Mouse (Mus musculus): ENCODE results near the gene Sv2b. TPM values are rescaled to one million over a fixed set of nuclear protein-coding genes. Genes with fewer than 3 reads are reported as not detected.

Gene Sv2b
- polyA plus RNA-seq, 1 experiment = 3.9 TPM

DNA sequence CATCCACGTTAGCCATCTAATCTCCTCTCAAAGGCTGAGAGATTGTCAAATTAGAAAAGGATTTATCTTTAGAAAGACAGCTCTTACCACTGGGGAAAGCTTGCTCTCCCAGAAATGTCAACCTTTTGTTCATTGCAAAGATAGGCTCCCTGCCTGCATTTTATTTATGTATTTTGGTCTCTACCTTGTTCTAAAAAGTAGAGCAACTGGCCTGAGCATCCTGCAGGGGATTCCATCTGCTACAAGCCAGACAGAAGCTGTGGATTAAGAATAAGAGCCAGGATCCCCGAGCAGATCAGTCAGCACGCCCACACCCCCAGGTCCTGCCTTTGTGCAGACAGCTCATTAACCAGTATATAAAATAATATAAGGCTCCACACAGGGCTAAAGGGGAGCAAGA, 16.8 kb downstream of the Sv2b start:
- DNase-seq (ENCODE audit: low spot score) = no peak

DNA sequence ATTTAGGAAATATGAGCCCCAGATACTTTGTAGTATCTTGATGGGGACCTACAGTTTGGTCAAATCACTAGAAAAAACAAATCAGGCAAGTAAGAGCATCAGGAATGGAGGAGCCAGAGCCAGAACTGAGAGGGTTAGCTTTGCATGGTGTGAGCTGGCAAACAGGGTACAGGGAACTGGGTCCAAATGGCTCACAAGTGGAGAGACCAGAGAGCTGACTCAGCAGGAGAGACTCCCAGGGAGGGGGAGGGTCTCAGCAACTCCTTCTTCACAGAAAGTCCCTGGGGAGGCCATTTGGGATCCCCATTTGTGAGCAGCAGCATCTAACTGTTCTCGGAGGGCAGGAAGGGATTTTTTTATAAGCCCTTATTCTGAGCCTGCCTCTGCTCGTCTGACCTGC, 18.5 kb downstream of the Sv2b start:
- no peak for DNase-seq (ENCODE audit: low spot score)

DNA sequence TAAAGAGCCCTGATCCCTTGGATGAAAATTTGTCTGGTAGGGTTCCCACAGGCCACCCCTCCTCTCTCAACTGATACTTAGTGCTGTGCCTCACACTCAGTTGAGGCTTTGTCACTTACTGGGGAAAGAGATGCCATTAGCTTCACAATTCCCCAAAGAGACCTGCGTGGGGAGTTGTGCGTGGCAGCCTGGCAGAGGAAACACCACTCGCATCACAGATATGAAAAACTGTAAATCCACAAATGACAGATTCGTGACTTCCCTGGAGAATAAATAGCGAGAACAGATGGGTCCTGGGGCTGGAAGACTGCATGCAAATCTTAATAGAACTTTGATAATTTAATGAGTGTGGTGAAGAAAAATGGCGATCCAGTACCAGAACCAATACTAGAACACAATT, 21.8 kb downstream of the Sv2b start:
- DNase-seq (ENCODE audit: low spot score) = no peak

DNA sequence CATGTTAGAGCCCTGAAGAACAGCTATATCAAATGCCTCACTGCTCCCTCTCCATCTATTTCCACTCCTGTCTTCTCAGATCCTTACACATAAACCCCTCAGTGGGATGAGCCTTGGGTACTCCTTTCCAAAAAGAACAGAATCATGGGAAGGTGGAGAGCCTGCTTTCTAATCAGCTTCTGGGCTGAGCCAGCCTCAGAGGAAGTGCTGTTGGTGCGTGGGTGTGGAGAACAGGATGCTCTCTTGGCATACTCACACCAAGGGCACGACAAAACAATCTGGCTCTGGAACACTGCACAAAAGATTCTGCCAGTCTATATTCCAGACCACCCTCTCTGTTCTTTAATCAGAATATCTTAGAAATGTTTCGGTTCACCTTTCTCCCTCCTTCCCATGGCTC, 26.1 kb downstream of the Sv2b start:
- no peak for DNase-seq (ENCODE audit: low spot score)

DNA sequence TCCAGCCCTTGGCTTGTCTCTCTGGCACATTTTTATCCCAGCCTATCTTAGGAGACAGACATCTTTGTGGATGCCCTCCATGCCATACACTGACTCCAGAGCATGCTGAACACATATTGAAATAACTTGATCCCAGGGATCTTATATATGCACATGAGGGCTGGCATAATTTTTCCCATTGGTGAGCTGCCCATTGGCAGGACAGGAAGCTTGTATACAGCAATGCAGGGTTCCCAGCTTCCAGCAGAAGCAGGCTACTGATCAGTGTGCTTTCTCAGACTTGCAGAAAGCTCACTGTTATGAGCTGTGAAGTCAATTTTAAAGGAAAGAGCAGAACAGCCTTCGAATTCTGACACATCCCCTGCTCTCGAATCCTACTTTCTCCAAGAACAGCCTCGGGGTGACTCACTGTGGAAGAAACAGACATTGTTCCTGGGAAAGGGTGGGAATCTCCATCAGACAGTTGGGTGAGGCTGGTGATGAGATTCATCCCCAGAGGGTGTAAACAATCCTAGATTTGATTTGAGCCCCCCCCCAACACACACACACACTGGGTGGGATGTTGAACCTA, 26.9 kb downstream of the Sv2b start:
- DNase-seq (ENCODE audit: low spot score) = no peak

DNA sequence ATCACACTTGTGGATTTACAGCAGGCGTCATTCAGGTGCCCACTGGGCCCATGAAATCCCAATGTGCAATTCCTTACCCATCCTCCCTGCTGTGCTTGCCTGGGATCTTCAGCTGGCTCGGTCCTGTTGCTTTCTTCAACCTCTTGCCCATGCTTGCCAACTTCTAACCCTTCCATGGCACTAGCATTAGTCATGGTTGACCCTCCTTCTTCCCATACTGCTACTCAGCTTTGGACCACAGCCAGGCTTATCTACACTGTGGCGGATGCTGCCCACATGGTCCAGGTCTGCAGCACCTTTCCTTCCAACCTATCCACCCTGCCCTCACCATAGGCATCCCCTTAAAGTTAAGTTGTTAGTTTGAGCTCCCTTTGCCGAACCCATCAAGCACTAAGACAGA, 28.0 kb downstream of the Sv2b start:
- no peak for DNase-seq (ENCODE audit: low spot score)

DNA sequence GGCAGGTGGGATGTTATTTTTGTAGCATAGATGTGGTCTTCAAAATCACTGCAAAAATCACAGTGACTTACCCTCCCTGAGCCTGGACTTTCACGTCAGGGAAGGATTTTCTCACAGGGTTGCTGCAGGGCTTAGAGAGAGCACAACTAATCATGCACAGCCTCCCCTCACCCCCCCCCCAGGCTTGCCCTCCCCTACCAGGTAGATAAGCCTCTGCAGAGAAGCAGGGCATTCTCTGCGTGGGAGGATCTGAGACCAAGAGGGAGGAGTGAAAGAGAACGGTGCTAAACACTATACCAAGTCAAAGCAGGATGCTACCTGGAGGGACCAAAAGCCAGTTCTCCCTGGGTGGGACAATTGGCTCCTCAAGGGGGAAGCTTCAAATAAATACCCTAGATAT, 31.2 kb downstream of the Sv2b start:
- DNase-seq (ENCODE audit: low spot score) = no peak

DNA sequence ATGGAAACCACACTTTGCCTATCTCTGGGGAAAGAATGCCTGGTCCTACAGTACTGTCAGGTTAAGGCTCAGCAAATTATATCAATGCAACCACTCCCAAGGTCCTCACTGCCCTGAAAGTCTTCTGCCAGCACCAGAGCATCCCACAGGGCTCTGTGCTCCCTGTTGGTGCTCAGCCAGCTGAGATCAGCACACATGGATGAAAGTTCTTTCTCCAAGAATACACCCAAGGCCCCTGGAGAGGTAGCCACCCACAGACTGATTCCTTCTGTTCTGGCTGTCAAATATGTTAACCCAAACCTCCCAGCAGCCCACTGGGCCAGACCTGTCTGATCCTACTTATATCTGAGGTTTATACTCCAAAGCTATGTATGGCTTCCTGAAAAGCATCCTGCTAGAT, 32.3 kb downstream of the Sv2b start:
- no peak for DNase-seq (ENCODE audit: low spot score)

DNA sequence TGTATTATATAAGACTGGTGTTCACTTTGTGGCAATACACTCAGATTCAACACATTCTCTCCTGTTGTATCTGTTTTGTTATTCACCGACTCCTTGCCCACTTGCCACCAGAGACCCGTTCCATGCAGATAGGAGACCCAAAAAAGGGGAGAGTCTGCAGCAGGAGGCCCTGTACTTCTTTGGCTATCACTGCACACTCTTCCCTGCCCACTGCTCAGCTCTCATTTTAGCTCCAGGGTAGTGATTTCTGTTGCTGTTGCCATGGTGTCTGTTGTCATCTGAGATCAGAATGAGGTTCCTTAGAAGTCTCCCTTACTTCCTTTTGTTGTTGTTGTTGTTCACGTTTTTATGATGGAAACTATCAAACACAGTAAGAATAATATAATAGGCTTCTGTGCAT, 34.5 kb downstream of the Sv2b start:
- no peak for DNase-seq (ENCODE audit: low spot score)

DNA sequence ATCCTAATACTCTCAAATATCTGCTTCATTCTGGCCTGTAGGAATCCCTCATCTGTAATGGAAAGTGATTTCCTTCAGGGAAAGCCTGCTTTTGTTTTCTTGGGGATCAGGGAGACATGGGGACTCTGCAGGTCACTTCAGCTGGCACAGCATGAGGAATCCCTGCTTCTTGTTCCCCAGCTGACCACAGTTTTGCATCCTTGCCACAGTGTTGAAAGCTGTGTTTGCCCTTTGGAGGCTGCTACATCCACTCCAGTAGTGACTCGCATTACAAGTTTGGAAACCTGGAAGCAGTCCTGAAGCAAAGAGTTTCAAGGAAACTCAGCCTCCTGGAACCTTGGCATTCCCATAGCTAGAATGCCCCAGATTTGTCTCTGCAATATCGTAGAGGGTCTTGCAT, 35.4 kb downstream of the Sv2b start:
- DNase-seq (ENCODE audit: low spot score) = no peak

DNA sequence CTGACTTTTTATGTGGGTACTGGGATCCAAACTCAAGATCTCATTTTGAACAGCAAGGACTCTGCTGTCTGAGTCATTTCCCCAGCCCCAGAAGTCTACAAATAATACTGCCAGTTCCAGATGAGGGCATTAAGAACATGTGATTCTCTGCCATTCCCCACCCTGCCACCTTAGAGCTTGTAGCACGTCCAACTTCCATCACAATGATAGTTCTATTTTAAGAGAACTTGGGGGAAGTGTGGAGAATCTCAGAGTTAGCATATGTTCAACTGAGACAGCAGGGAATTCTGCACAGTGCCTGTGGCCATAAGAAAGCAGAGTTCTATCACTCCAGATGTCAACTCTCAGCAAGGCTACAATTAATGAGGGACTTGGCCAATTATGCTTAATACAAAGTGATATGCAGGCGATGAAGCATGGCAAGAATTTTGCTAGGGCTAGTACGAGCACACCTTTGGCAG, 37.1 kb downstream of the Sv2b start:
- DNase-seq (ENCODE audit: low spot score) = no peak

DNA sequence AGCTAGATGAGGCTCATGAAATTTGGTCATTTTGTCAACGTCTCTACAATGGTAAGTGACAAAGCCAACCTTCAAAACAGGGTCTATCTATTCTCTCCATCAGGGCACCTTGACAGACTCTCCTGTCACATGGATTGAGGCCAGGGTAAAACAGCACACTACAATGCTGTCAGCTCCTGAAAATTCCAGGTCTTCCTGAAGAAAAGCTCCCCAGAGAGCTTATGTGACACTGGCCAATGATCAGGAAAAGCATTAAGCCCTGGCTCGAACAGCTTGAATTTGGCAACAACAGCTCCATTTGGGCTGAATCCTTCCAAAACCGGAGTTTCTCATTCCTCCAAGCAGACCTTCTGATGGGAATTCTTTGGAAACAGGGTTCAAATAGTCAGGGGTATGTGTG, 37.8 kb downstream of the Sv2b start:
- DNase-seq (ENCODE audit: low spot score) = no peak

DNA sequence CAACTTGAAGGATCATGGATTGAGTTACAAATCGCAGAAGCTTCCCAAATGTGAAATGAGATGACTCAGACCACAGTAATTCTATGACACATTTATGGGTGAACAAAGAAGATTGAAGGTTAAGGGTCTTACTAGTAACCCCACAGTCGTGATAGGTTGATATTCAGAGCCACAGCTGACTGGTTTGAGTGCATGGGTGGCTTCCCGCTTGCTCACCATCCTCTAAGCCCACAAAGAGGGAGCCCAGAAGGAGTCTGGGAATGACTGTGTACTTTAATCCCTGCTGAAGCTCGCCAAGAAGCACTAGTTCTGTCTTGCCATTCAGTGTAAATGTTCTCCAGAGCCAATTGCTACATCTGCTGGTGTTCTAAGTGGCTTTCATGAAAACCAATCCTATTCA, 41.8 kb downstream of the Sv2b start:
- DNase-seq (ENCODE audit: low spot score) = no peak

DNA sequence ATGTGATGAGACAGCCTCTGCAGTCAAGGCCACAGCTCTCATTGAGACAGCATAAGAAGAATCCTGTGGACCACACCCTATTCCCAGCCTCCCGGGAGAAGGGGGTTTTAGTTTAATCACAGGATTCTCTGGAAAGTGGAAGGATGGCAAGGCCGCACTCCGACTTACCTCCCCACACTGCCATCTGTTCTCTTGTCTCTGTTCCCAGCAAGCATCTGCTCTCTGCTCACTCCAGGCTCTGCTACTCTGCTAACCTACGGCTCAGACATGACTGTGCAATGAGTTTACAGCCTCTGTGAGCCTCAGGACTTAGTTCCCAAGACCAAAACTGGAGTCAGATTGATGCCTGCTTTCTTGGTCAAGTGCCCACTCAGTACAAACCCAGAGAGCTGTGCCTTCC, 43.8 kb downstream of the Sv2b start:
- DNase-seq (ENCODE audit: low spot score) = no peak

DNA sequence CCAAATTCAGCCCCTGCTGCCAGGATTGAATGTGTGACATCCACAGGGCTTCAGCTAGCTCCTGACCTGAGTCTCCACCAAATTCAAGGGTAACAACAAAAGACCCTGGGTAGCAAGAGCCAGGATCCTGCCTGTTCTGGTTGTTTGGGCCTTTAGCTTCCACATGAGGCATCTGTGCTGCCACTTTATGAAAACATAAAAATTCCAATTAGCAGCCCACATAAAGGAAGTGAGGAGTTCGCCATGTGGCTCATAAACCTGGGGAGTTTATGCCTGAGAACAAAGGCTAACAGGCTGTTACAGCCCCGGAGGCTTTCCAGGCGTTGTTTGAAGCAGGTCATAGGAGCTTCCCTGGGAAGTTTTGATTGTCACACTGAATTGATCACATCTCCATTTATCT, 49.1 kb downstream of the Sv2b start:
- DNase-seq (ENCODE audit: low spot score) = no peak

DNA sequence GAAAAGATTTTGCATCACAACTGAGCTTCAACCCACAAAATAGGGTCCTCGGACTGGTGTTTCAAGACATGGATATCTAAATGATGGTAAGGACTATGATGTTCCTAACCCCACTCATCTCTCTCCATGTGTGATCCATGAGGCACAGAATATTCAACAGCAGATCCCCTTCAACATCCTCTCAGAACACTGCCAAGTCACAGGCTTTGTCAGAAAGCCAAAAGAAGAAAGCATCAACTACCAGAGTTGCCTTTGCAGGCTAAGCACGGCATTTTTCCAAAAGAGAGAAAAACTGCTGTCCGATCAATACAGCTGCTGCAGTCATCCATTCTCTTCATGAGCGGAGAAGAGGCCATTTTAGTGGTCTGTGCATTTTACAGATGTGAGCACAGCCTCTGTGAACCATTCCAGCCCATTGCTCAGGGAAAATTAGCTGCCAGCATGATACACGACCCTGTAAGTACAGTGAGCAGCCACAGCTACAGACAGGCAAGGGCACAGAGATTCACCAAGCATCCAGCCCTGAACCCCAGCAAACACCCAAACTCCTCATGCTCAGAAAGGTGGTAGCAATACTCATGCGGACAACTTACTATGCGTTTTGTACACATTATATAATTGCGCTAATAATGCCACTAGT, 55.3 kb downstream of the Sv2b start:
- no peak for DNase-seq (ENCODE audit: low spot score)

DNA sequence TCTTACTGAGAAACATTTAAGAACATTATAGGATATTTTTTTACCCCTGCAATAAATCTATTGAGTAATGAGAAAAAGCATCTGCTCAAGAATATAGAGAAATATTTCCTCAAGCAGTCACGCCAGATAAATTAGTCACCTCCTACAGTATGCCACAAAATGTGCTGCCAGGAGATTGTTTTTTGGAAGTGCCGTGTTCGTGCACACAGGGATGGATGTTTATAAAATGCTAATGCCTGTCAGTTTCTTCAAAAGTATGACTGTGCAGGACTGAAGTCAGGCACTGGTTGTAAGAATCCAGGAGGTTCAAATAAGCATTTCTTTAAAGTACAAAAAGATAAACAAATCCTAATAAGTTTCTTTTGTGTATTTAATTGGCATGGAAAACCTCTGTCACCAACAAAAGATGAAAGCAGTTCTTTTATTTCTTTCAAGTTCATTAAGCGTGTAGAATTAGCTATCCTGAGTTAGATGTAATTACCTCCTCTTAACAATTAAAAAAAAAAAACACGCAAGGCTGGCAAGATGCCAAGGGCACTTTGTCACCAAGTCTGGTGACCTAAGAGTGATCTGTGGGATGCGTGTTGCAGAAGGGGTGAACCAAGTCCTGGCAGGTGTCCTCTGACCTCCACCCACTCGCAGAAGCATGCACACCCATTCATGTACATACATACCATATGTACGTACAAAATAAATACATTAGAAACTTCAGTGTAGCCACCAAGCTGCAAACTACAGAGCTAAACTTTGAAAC, 68.1 kb downstream of the Sv2b start:
- DNase-seq (ENCODE audit: low spot score) = no peak

DNA sequence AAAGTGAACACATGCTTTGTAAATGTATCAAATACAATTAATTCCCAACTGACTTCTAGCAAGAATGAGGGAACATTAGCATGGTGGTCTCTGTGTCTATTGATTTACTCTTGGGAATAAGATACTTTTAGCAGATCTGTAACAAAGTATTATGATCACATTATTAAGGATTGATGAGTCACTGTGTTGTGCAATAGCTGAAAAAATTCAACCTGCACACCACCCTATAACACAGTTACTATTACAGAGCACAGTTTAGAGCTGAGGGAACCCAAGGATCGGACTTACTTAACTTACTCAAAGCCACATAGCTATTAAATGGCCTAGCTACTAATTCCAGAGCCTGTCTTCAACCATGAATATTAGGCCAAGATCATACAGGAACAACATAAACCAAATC, 72.7 kb downstream of the Sv2b start:
- DNase-seq (ENCODE audit: low spot score) = no peak

DNA sequence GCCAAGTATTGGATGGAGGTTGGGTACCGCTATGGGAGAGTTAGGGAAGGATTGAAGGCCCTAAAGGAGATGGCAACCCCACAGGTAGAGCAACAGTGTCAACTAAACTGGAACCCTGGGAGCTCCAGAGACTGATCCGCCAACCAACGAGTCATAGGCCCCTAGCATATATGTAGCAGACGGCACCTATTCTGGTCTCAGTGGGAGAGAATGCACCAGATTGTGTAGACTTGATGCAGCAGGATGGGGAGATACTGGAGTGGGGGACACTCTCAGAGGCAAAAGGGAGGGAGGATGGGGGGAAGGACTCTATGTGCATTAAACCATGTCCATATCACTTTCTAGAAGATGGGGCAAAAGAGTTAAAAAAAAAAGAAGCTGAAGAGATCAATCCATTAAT, 84.9 kb downstream of the Sv2b start:
- no peak for DNase-seq (ENCODE audit: low spot score)

DNA sequence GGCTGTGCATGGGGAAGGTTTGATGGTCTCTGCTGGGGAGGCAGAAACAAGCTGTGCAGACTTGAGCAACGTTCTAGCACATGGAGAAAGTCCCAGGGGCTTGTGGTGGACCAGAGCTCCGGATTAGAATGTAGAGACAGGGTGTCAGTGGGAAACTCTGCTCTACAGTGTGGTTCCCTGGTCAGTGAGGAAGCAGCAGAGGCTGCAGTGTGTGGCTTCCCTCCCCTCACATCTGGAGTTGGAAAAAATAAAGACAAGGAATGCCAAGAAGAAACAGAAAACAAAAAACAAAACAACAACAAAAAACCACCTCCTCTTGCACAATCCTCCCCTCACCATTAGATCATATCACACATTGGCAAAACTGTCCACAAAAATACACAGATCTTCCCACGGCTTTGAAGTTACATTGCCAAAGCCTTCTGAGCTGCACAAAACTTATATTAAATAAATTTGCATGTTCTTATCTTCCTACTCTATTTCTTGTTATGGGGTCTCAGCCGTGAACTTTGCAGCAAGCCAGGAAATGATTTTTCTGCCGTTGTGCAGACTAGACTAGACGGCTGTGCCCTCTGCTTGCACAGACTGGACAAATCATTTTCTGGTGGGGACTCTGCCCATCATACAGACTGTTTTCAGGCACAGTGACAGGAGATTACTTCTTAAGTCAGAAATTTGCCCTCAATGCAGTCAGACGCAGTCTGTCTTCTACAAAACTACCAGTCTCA, 86.2 kb downstream of the Sv2b start:
- DNase-seq (ENCODE audit: low spot score) = no peak

DNA sequence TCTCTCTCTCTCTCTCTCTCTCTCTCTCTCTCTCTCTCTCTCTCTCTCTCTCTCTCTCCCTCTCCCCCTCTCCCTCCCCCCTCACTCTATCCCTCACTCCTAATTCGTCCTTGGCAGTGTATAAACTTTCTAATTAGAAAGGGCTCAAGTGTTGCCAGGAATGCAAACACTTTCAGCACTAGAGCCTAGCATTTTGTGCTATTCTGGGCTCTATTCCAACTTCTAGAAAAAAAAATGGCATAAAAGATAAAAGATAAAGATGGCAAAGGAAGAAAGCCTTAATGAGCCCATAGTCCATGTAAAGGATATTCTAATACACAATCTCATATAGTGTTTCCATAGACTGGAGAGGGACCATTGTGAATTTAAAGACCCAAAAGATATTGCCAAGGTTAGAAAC, 88.3 kb downstream of the Sv2b start:
- DNase-seq (ENCODE audit: low spot score) = no peak

DNA sequence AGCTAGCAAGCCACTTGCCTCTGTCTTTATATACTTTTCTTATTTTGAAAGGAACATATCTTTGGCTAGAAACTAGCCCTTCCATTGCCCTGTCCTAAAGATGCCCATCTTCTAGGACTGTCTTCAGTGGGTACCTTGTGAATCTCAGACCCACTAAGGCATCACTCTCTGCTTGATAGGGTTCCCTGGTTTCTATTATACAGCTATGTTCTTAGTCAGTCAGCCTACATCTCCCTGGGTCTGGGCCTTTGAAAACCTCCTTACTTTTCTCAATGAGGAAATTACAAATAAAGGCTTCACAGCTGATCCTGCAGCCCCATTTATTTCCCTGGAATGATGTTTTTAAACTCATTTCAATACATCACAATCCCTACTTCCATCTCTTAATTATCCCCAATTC, 88.8 kb downstream of the Sv2b start:
- DNase-seq (ENCODE audit: low spot score) = no peak

DNA sequence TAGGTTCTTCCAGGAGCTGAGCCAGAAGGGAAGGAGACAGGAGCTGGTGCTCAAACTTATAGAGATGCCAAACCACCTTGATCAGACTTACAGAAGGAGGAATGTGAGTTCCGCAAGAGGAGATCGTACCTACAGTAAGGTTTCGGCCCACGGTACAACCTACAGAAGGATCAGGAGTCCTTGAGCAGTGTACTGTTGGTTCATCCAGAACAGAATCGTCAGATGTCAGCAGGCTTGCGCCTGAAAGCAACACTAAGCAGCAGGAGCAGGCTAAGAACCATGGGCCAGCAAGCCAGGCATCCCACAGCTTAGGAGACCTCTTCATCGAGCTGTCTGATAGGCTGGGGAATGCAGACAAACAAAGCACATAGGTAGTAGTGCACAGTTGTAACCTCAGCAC, 92.9 kb downstream of the Sv2b start:
- DNase-seq (ENCODE audit: low spot score) = no peak

All from urinary bladder, adult 2 months (tissue).